Mouse (Mus musculus) heart, adult 2 months (tissue): ENCODE results near the gene Gm3776.

Experiments used
- CTCF ChIP-seq: fragments of 200-600 bp; IDR thresholded peaks from 2 replicates; pipeline ENCODE4 v1.8.1; 2022; ENCODE audit warnings: antibody characterized with exemption, mild to moderate bottlenecking, moderate library complexity
- EP300 ChIP-seq: fragments of 200-500 bp; IDR thresholded peaks from 2 replicates; pipeline ENCODE4 v1.6.1; 2011; ENCODE audit warnings: low read depth, low read length, control low read depth; ENCODE audit not compliant: insufficient read depth
- POLR2A ChIP-seq: fragments of 200-500 bp; IDR thresholded peaks from 2 replicates; pipeline ENCODE4 v1.6.1; 2011; ENCODE audit warnings: mild to moderate bottlenecking, low read depth, low read length, control low read depth; ENCODE audit not compliant: insufficient read depth

- TF ChIP-seq POLR2A = no peak
- TF ChIP-seq CTCF = no peak
- no peak for TF ChIP-seq EP300
Measured at GRCm38 (mm10) chr9:78314696-78315095, 57.8 kb downstream of the Gm3776 start, which contains the start of gene Omt2a.
